Mouse (Mus musculus) erythroblast, embryonic 14.5 days (primary cell): ENCODE results near the gene Ttll10.

Experiments
- GATA1 ChIP-seq: IDR thresholded peaks from 2 replicates; pipeline ENCODE4 v1.6.1; 2012; ENCODE audit warnings: low read length, inconsistent platforms, mixed read lengths
- TAL1 ChIP-seq: IDR thresholded peaks from 3 replicates; pipeline ENCODE4 v1.6.1; 2012; ENCODE audit warnings: low read length, inconsistent platforms, mixed read lengths

GRCm38 (mm10) chr4:156030651-156031118 lies 28.5 kb downstream of the Ttll10 start:
- TF ChIP-seq GATA1 (no peak), TAL1 (no peak)
